Mouse (Mus musculus) urinary bladder, postnatal 36 days (tissue): ENCODE measurements at regions not wholly inside any gene's neighbourhood (a gene's known extent, or its start where the extent isn't known, plus 50 kb on each side); places are given as distances from the start of the nearest gene placed in this dataset.

ENCODE experiments used
- DNase-seq, 2 experiments: peaks; one replicate each; pipeline ENCODE4 v3.0.0; 2022; ENCODE audit warnings: low spot score in 2 of 2, mixed read lengths in 1 of 2

DNA sequence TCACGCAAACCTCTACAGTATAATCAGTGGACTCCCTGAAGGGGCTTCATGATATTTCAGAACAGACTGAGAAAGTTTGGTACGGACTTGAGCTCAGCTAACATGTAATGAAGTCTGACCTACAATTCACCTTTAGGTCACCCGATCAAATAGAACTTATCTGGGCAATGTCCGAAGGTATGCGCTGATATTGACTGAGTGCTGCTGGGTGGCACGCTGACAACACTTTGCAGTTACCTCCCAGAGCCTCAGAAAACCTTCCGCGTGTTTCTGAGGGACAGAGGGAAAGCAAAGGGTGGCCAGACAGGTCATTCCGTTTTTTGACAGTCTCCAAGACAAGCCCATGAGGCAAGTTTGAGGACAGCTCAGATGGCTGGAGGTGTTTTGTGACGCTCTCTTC, 115.3 kb upstream of the Nr2f2 start:
- DNase-seq = no peak

DNA sequence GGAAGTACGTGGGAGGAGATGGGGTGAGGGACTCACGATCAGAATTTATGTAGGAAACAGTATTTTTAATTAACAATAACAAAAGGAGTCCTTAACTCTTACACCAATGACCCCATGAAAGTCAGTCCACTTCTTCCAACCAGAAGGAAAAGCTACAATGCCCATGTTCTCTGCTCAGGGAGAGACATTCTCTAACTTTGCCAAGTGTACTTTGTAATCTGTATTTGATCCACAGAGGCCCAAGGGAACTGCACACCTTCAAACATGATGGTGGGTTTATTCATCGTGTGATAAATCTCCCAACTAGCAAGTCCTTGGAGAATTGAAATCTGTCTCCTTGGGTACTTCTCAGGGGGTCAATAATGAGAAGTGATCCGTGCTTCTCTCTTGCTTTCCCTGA, 106.3 kb upstream of the Nr2f2 start:
- DNase-seq = no peak

- no peak for DNase-seq
Observed at GRCm38 (mm10) chr7:70470557-70470956, 104.0 kb upstream of the Nr2f2 start.

DNA sequence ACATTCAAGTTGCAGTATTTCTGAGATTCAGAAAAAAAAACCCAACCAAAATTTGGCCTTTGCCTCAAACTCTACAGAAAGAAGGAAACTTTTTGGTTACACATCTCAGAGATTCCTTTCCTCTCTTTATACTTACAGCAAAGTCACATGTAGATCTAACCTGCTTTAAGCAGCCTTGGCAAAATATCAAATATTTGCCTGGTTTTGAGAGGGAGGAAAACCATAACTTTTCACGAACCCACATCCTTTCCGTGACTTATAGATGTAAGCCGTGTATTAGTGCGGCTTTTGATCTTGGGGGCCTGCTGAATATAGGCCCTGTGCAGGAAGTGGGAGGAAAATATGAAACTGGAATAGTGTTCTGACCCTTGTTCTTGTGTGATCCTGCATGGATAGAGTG, 95.6 kb upstream of the Nr2f2 start:
- DNase-seq = no peak

- no peak for DNase-seq
Observed at GRCm38 (mm10) chr7:70454525-70454924, 88.0 kb upstream of the Nr2f2 start.

DNA sequence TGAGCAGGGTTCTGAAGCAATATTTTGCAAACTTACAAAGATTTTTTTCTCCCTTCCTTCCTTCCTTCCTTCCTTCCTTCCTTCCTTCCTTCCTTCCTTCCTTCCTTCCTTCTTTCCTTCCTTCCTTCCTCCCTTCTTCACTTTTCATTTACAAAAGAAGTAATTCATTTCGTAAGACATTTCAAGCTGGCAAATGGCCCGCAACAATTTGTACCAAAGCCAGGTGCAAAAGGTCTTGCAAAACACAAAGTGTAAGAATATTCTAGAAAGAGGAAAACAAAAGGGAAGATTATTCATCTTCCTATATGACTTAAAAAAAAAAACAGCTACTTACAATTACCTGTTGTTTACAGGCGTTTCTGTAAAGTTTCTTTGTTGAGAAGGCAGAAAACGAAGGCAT, 86.3 kb upstream of the Nr2f2 start:
- no peak for DNase-seq

DNA sequence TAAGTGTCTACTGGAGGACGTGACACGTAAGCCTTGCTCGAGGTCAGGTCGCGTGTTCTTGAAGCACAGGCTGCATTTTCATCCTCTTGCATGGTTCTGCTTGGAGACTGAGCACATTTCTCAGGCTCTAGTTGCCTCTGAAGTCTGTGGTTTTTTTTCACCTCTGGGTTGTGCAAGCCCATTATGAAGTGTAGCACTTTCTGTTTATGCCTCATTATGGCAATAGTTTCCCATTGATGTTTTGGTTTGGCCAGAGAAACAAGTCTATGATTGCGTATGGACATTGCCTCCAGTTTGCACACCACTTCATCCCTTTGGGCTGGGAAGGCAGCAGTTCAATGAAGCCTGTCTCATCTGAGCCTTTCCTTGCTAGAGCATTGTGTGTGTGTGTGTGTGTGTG, 72.4 kb upstream of the Nr2f2 start:
- DNase-seq = no peak

- no peak for DNase-seq
Observed at GRCm38 (mm10) chr7:70433838-70434237, 67.3 kb upstream of the Nr2f2 start.

DNA sequence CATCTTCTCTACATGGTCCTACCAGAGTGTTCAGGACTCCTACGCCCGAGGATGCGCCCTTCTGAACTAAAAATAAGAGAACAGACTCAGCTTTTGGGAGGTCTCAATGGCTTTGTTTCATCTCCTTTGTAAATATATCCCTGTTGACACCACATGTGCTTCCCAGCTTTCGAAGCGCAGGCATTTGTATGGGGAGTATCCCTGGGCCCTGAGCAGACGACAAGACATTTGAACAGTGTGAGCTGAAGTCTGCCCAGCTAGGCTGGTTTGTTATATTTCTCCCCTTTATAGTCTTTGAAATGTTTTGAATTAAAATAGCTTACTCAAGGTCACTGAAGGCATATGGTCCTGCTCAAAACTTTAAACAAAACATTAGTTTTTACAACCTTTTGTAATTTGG, 66.8 kb upstream of the Nr2f2 start:
- DNase-seq = no peak

DNA sequence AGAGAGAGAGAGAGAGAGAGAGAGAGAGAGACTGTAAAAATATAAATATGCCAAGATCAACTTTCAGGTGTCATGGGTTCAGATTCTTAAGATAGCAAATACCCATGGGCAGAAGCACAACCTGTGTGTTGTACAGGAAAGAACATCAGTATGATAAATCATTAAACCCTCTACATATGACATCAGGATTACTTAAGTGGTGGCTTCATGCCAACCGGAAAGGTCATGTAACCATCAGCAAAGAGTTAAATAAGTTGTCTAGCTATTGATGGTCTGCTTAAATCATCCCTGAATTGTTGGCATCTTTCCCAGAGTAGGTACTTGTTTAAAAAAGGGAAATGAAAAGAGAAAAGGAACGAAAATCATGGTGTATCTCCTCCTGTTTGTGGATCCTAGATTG, 65.2 kb upstream of the Nr2f2 start:
- no peak for DNase-seq

DNA sequence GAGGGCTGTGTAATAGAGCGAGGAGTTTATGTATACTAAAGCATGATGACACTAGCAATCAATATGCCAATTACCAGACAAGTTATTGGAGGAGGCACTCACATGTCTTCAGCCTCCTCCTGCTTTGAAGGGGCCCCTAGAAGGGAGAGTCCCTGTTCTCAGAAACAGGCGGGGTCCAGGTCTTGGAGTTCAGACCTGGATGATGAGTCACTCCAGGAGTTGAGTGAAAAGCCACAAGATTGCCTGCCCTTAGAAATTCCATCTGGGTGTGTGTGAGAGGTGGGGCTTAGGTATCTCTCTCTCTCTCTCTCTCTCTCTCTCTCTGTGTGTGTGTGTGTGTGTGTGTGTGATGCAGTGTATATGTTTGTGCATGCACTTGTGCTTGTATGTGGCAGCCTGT, 62.8 kb upstream of the Nr2f2 start:
- no peak for DNase-seq

DNA sequence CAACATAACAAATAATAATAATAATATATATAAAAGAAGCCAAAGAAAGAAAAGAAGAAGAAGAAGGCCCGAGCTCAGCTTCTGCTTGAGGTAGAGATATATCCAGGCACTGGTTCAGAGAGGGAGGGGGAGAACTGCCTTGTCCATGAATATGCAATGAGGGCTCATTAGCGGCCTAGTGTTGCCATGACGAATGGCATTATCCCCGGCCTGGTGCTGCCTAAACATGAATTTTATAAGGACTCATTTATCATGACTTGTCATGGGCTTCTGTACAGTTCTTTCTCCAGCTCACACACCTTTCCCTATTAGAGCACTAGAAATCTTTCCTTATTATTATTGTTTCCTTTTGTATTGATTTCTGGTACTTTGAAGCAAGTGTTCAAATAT, 57.7 kb upstream of the Nr2f2 start:
- no peak for DNase-seq

DNA sequence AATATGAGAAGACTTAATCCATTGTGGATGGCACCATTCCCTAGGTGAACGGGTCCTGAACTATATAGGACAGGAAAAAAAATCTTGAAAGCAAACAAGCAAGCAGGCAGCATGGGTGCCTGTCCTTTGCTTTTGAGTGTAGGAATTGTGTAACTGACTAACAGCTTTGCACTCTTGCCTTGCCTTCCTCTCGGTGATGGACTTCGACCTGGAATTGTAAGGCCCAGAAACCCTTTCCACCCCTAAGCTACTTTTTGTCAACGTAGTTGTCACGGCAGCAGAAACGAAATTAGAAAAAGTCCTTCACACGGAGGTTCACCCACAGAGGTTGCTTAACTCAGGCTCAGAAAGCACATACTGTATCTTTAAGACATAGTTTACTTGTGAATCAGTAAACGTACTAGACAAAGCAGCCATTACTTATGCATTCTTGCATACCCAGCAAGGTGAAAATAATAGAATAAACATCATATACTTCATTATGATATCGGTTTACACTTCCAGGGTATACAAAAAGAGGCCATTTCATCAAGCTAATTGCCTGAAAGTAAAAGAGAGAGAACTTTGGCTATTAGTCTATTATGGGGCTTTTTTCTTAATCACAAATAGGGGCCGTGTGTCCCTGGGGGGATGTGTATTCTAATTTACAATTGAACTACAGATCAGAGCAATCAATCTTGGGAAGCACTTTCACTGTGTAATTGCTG, 57.1 kb upstream of the Nr2f2 start:
- DNase-seq = no peak

GRCm38 (mm10) chr7:70416185-70416941, 49.8 kb upstream of the Nr2f2 start:
- no peak for DNase-seq
